Mouse (Mus musculus): ENCODE measurements around the gene Tmem150c. TPM values are rescaled to one million over a fixed set of nuclear protein-coding genes. Genes with fewer than 3 reads are reported as not detected.
A peak's percentile ranks its signal among the peaks of the same experiment; 100 is the strongest.

Gene Tmem150c
- polyA plus RNA-seq, 2 experiments: 4.8 to 7.3 TPM

GRCm38 (mm10) chr5:100038714-100039601 lies 120.7 kb downstream of the Tmem150c start:
- 0% methylated on average over 56 of the region's 113 CpGs for WGBS

GRCm38 (mm10) chr5:100037965-100038713 lies 121.5 kb downstream of the Tmem150c start:
- peak; percentile 29 for ATAC-seq (ENCODE audit: low FRiP score, low read depth)

More at GRCm38 (mm10) chr5:100038714-100039601, 120.7 kb downstream of the Tmem150c start:
- H3K4me3 ChIP-seq (replicated peaks; ENCODE audit: low read length): peak overlapping the region; percentile 69
- DNase-seq (ENCODE audit: low spot score) (peak; percentile 89), ATAC-seq (ENCODE audit: low FRiP score, low read depth) (peak; percentile 73)
- no peak; the same call in 1 of the 2 replicates for TF ChIP-seq POLR2A (IDR thresholded peaks at IDR 0.05; ENCODE audit: borderline replicate concordance, extremely low read depth, insufficient read depth, insufficient read length)
- H3K4me2 ChIP-seq (replicated peaks; ENCODE audit: low read depth, low read length, severe bottlenecking): peak overlapping the region; percentile 94
- H3K4me1 ChIP-seq (ENCODE audit: control insufficient read depth, insufficient read depth, low read length): peaks cover 16% of the 10 kb centered on the region
- peak overlapping the region; percentile 95 for H3K27ac ChIP-seq (replicated peaks; ENCODE audit: low read depth, low read length)
- H3K36me3 ChIP-seq (ENCODE audit: control insufficient read depth, insufficient read depth, low read length): peaks cover 37% of the 10 kb centered on the region
- H3K9ac ChIP-seq (ENCODE audit: low read depth, low read length, severe bottlenecking): peak overlapping the region; percentile 99
- H3K27me3 ChIP-seq (ENCODE audit: control insufficient read depth, insufficient read depth, low read length): no peaks in the 10 kb centered on the region
- H3K9me3 ChIP-seq (ENCODE audit: control insufficient read depth, low read length): no peaks in the 10 kb centered on the region

GRCm38 (mm10) chr5:100036681-100037080 lies 122.9 kb downstream of the Tmem150c start:
- DNase-seq (ENCODE audit: low spot score): no peak

More at GRCm38 (mm10) chr5:100037965-100038713, 121.5 kb downstream of the Tmem150c start:
- Histone ChIP-seq H3K4me1 (ENCODE audit: control insufficient read depth, insufficient read depth, low read length) (peaks cover 16% of the 10 kb centered on the region), H3K36me3 (ENCODE audit: control insufficient read depth, insufficient read depth, low read length) (peaks cover 45% of the 10 kb centered on the region), H3K9me3 (ENCODE audit: control insufficient read depth, low read length) (no peaks in the 10 kb centered on the region), H3K27me3 (ENCODE audit: control insufficient read depth, insufficient read depth, low read length) (no peaks in the 10 kb centered on the region), H3K27ac (replicated peaks; ENCODE audit: low read depth, low read length) (peak overlapping the region; percentile 95), H3K4me3 (replicated peaks; ENCODE audit: low read length) (peak overlapping the region; percentile 69), H3K4me2 (replicated peaks; ENCODE audit: low read depth, low read length, severe bottlenecking) (peak overlapping the region; percentile 94), H3K9ac (ENCODE audit: low read depth, low read length, severe bottlenecking) (peak overlapping the region; percentile 99)
- under 1% methylated on average over 38 of the region's 45 CpGs for WGBS
- no peak for TF ChIP-seq POLR2A (IDR thresholded peaks at IDR 0.05; ENCODE audit: borderline replicate concordance, extremely low read depth, insufficient read depth, insufficient read length)
- DNase-seq (ENCODE audit: low spot score): peak; percentile 80

GRCm38 (mm10) chr5:100035950-100036349 lies 123.7 kb downstream of the Tmem150c start:
- Histone ChIP-seq H3K27ac (replicated peaks; ENCODE audit: low read depth, low read length) (no peak overlapping the region), H3K27me3 (ENCODE audit: control insufficient read depth, insufficient read depth, low read length) (no peaks in the 10 kb centered on the region), H3K9me3 (ENCODE audit: control insufficient read depth, low read length) (no peaks in the 10 kb centered on the region), H3K4me2 (replicated peaks; ENCODE audit: low read depth, low read length, severe bottlenecking) (peak overlapping the region; percentile 94), H3K9ac (ENCODE audit: low read depth, low read length, severe bottlenecking) (no peak overlapping the region), H3K36me3 (ENCODE audit: control insufficient read depth, insufficient read depth, low read length) (peaks cover 63% of the 10 kb centered on the region), H3K4me1 (ENCODE audit: control insufficient read depth, insufficient read depth, low read length) (peaks cover 13% of the 10 kb centered on the region), H3K4me3 (replicated peaks; ENCODE audit: low read length) (peak overlapping the region; percentile 69)
- WGBS: 37% methylated on average over 7 of the region's 7 CpGs
- DNase-seq (ENCODE audit: low spot score) (no peak), ATAC-seq (ENCODE audit: low FRiP score, low read depth) (no peak)
- no peak for TF ChIP-seq POLR2A (IDR thresholded peaks at IDR 0.05; ENCODE audit: borderline replicate concordance, extremely low read depth, insufficient read depth, insufficient read length)

More at GRCm38 (mm10) chr5:100036681-100037080, 122.9 kb downstream of the Tmem150c start:
- Histone ChIP-seq H3K9ac (ENCODE audit: low read depth, low read length, severe bottlenecking) (peak overlapping the region; percentile 99; the same call in 1 of the 2 replicates), H3K4me2 (replicated peaks; ENCODE audit: low read depth, low read length, severe bottlenecking) (peak overlapping the region; percentile 94), H3K9me3 (ENCODE audit: control insufficient read depth, low read length) (no peaks in the 10 kb centered on the region), H3K4me3 (replicated peaks; ENCODE audit: low read length) (peak overlapping the region; percentile 69), H3K27ac (replicated peaks; ENCODE audit: low read depth, low read length) (no peak overlapping the region), H3K4me1 (ENCODE audit: control insufficient read depth, insufficient read depth, low read length) (peaks cover 16% of the 10 kb centered on the region), H3K27me3 (ENCODE audit: control insufficient read depth, insufficient read depth, low read length) (no peaks in the 10 kb centered on the region), H3K36me3 (ENCODE audit: control insufficient read depth, insufficient read depth, low read length) (peaks cover 60% of the 10 kb centered on the region)
- ATAC-seq (ENCODE audit: low FRiP score, low read depth): no peak
- WGBS: 17% methylated on average over 7 of the region's 7 CpGs
- TF ChIP-seq POLR2A (IDR thresholded peaks at IDR 0.05; ENCODE audit: borderline replicate concordance, extremely low read depth, insufficient read depth, insufficient read length): no peak

- no peak overlapping the region for H3K4me2 ChIP-seq (replicated peaks; ENCODE audit: low read depth, low read length, severe bottlenecking)
- TF ChIP-seq POLR2A (IDR thresholded peaks at IDR 0.05; ENCODE audit: borderline replicate concordance, extremely low read depth, insufficient read depth, insufficient read length): no peak
- peaks cover 8% of the 10 kb centered on the region for H3K4me1 ChIP-seq (ENCODE audit: control insufficient read depth, insufficient read depth, low read length)
- WGBS: 73% methylated on average over 3 of the region's 3 CpGs
- H3K27ac ChIP-seq (replicated peaks; ENCODE audit: low read depth, low read length): no peak overlapping the region
- H3K27me3 ChIP-seq (ENCODE audit: control insufficient read depth, insufficient read depth, low read length): no peaks in the 10 kb centered on the region
- no peak overlapping the region for H3K4me3 ChIP-seq (replicated peaks; ENCODE audit: low read length)
- DNase-seq (ENCODE audit: low spot score): no peak
- no peak overlapping the region for H3K9ac ChIP-seq (ENCODE audit: low read depth, low read length, severe bottlenecking)
- ATAC-seq (ENCODE audit: low FRiP score, low read depth): no peak
- no peaks in the 10 kb centered on the region for H3K9me3 ChIP-seq (ENCODE audit: control insufficient read depth, low read length)
- peaks cover 61% of the 10 kb centered on the region for H3K36me3 ChIP-seq (ENCODE audit: control insufficient read depth, insufficient read depth, low read length)
Measured at GRCm38 (mm10) chr5:100032646-100033045, 127.0 kb downstream of the Tmem150c start.

Data from limb, embryonic 14.5 days (tissue).